Mouse (Mus musculus): ENCODE results near the gene Thsd4.

Gene Thsd4

GRCm38 (mm10) chr9:60516379-60516778, 5.5 kb downstream of the Thsd4 start:
- DNase-seq = no peak

DNA sequence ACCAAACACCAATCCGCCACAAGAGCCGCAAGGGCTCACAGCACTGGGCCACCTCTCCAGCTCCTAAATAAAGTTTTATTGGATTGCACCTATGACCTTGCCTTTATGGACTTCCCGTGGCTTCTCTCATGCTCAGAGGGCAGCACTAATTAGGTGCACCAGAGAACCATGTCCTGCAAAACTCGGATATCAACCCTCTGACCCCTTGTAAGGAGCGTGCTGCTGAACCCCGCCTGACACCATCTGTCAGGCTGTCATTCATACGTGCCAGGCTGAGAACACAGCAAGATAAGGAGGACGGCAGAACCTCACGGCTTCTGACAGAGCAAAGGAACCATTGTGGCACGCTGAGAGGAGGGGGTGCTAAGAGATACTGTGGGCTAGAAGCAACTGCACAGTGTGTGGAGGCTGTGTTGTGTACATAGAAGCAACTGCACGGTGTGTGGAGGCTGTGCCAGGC, 8.5 kb downstream of the Thsd4 start:
- no peak for DNase-seq

- DNase-seq = no peak
Measured at GRCm38 (mm10) chr9:60510876-60511275, 11.0 kb downstream of the Thsd4 start.

- DNase-seq = no peak
Measured at GRCm38 (mm10) chr9:60506136-60506535, 15.7 kb downstream of the Thsd4 start.

DNA sequence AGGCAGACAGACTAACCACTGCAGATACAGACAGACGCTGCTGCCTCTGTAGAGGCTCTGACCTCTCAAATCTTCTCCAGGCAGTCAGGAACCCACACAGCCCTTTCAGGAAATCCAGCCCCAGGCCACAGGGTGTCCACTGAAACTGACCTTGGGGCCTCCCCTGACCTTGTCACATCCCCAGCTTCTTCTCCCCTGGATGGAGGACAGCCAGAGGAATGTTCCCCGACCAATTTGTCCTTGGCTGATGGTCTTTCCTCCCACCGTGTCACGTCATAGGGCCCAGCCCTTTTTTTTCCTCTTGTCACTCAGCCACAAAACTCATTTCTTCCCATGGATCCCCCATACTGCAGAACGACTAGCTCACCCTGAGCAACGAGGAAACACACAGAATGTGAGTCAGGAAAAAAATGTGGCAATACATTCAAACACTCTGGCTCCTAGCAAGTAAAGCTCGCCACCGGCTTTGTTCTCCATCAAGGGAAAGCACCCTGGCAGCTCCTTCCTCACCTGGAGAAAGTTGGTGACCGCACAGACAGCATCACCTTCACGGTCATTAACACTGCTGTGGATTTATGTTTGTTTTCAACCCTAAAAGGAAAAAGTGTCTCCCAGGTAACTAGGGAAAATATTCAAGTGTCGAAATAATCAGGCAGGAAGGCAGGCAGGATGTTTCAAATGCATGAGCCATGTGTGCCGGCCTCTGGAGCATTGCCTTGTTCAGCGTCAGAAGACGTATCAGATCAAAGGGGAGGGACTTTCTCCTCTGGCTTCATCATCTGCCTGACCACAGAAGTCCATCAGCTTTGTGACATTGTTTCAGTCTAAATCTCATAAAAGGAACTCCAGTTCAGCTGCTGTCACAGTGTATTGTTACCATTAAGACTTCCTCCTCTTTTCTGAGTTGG, 17.2 kb downstream of the Thsd4 start:
- DNase-seq = no peak

- DNase-seq = no peak
Measured at GRCm38 (mm10) chr9:60502220-60502619, 19.6 kb downstream of the Thsd4 start.

GRCm38 (mm10) chr9:60501504-60502179, 20.2 kb downstream of the Thsd4 start:
- DNase-seq = no peak

GRCm38 (mm10) chr9:60492275-60492974, 29.4 kb downstream of the Thsd4 start:
- DNase-seq = no peak

DNA sequence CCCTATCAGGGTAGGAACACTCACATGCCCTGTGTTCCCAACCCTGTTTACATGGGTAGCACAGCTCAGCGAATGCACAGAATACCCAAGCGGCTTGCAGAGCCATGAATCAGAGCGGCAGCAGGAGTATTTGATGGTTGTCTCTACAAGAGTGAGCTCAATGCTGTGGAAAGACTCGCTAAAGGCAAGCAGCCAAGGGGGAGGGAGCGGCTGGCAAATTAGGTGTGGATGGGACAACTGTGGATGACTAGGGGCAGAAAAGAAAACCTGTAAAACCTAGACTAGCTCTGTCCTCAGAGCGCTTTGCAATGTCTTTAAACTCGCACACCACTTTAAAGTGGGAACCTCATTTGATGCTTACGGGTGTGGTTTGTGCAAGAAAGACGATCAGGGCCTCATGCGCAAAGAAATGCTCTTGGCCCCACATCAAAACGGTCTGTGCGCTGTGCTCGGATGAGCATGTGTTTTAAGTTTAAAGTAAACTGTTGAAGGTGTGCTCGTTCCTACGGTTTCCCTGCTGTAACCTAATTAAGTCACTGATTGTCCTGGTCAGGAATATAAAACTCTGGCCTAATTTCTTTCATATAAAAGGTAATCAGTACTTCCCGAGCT, 30.3 kb downstream of the Thsd4 start:
- DNase-seq = no peak

- DNase-seq = no peak
Measured at GRCm38 (mm10) chr9:60491079-60491478, 30.8 kb downstream of the Thsd4 start.

- DNase-seq = no peak
Measured at GRCm38 (mm10) chr9:60488816-60489215, 33.0 kb downstream of the Thsd4 start.

- no peak for DNase-seq
Measured at GRCm38 (mm10) chr9:60482165-60482564, 39.7 kb downstream of the Thsd4 start.

- DNase-seq = no peak
Measured at GRCm38 (mm10) chr9:60480052-60480451, 41.8 kb downstream of the Thsd4 start.

DNA sequence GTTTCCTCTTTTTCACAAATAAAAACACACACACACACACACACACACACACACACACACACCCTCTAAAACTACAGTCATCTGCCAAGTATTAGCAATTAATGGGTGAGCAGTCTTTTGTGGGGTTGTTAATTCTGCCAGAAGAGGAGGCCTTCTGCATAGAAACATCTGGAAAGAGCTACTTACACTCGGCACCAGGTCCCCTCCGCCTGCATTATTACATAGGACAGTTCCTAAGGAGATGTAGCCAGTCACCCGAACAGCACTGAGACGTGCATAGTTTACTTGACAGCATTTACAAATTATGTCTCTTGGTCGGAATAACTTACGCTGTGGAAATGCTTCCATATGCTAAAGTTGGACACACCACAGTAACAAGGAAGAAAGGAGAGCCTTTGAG, 43.0 kb downstream of the Thsd4 start:
- no peak for DNase-seq

GRCm38 (mm10) chr9:60477991-60478750, 43.7 kb downstream of the Thsd4 start:
- no peak for DNase-seq

GRCm38 (mm10) chr9:60460010-60460982, 61.5 kb downstream of the Thsd4 start:
- no peak for DNase-seq

- DNase-seq = peak; percentile 7
Measured at GRCm38 (mm10) chr9:60458468-60458962, 63.3 kb downstream of the Thsd4 start.

DNA sequence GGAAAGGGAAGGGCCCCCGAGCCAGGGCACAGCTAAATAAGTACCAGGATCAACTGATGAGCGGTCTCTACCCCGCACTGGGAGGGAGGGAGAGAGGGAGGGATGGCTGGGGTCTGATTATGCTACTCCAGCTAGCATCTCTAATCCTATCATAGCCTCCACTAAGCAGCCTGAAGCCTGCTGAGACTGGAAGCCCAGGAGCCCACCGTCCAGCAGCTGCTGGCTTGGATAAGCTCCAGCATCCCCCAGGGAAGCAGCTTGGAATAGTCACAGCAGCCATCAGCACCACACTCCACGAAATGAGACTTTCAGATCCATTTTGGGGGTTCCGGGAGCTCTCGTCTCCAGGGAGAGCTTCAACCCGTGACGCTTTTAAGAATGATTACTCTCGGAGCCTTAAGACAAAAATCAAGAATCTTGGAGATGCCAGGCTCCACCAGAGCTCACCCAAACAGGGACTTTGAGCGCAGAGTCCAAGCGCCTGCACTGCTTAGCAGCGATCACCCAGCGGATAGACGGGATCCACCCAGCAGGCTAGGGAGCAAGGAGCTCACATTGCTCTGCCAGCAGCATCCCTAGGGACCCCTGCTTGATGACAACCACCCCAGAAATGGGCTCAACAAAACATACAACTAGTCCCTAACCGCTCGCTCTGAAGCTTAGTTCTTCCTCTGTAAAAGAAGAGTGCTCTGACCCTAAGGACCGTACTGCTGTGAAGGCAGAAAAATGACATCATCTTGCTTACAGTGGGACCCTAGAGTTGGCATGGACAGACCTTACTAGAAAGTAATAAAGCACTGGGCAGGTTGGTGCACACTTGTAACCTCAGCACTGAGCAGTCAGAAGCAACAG, 64.3 kb downstream of the Thsd4 start:
- peak; percentile 8 for DNase-seq

GRCm38 (mm10) chr9:60456651-60457050, 65.2 kb downstream of the Thsd4 start:
- DNase-seq = peak; percentile 18
